Mouse (Mus musculus) midbrain, embryonic 11.5 days (tissue): Measurements from ENCODE around the gene Lipe. TPM values are rescaled to one million over a fixed set of nuclear protein-coding genes. Genes with fewer than 3 reads are reported as not detected.

Experiments used
- ATAC-seq: fragments of 200-750 bp; cut with Nextera tagmentation; 2 replicates; pipeline ENCODE4 v1.8.0; 2017; ENCODE audit warnings: moderate TSS enrichment, moderate library complexity; ENCODE audit not compliant: low FRiP score
- DNase-seq: peaks from one replicate; pipeline ENCODE4 v3.0.0; 2015; ENCODE audit warnings: low spot score; ENCODE audit errors: missing footprints
- H3K27ac ChIP-seq: fragments of 300-500 bp; sonication (generic); 2 replicates; pipeline ENCODE4 v1.5.1; 2014; ENCODE audit warnings: low read depth, low read length
- H3K27me3 ChIP-seq: fragments of 300-500 bp; sonication (generic); 2 replicates; pipeline ENCODE4 v1.6.1; 2014; ENCODE audit warnings: mild to moderate bottlenecking, low read length, moderate library complexity, mixed read lengths; ENCODE audit not compliant: control insufficient read depth, insufficient read depth
- H3K36me3 ChIP-seq: fragments of 300-500 bp; sonication (generic); 2 replicates; pipeline ENCODE4 v1.6.1; 2014; ENCODE audit warnings: mild to moderate bottlenecking, low read length, moderate library complexity, mixed read lengths; ENCODE audit not compliant: control insufficient read depth, insufficient read depth
- H3K4me1 ChIP-seq: fragments of 300-500 bp; sonication (generic); 2 replicates; pipeline ENCODE4 v1.6.1; 2014; ENCODE audit warnings: low read length; ENCODE audit not compliant: control insufficient read depth, insufficient read depth
- H3K4me2 ChIP-seq: fragments of 300-500 bp; sonication (generic); 2 replicates; pipeline ENCODE4 v1.6.1; 2014; ENCODE audit warnings: mild to moderate bottlenecking, moderate library complexity
- H3K4me3 ChIP-seq: fragments of 300-500 bp; sonication (generic); 2 replicates; pipeline ENCODE4 v1.5.1; 2014; ENCODE audit warnings: low read depth, low read length
- H3K9ac ChIP-seq: fragments of 300-500 bp; sonication (generic); 2 replicates; pipeline ENCODE4 v1.6.1; 2014; ENCODE audit warnings: low read length
- H3K9me3 ChIP-seq: fragments of 300-500 bp; sonication (generic); 2 replicates; pipeline ENCODE4 v1.6.1; 2016; ENCODE audit warnings: low read length; ENCODE audit not compliant: control insufficient read depth
- WGBS: fragments of 180-500 bp; shearing (Covaris S2); extraction: QIAGEN DNeasy Blood & Tissue Kit; methylation state at CpG from one replicate; pipeline ENCODE4 v1.1.7; 2014; 5-methylcytosine and 5-hydroxymethylcytosine counted together
- polyA plus RNA-seq: library from polyadenylated mRNA; unstranded; fragments of >200 nt; fragmentation: Nextera tagmentation; extraction: Ambion mirVana; gene quantifications from 2 replicates; pipeline ENCODE4 v1.2.1, GENCODE M21; 2014

Gene Lipe
- polyA plus RNA-seq, 1 experiment from 2014 or later, result 1.7 TPM

GRCm38 (mm10) chr7:25363632-25364031 lies 34.9 kb downstream of the Lipe start:
- Histone ChIP-seq H3K4me3 (no peak overlapping the region), H3K27me3 (peaks cover 18% of the 10 kb centered on the region), H3K4me1 (peaks cover 14% of the 10 kb centered on the region), H3K36me3 (peaks cover 2% of the 10 kb centered on the region; the same call in 1 of the 2 replicates), H3K27ac (no peak overlapping the region), H3K9ac (no peak overlapping the region), H3K9me3 (no peaks in the 10 kb centered on the region), H3K4me2 (no peak overlapping the region)
- ATAC-seq, result no peak
- DNase-seq, result no peak
- WGBS, result 94% methylated on average over 17 of the region's 17 CpGs

GRCm38 (mm10) chr7:25363151-25363550 lies 35.4 kb downstream of the Lipe start:
- Histone ChIP-seq H3K4me3 (no peak overlapping the region), H3K9me3 (no peaks in the 10 kb centered on the region), H3K36me3 (peaks cover 2% of the 10 kb centered on the region; the same call in 1 of the 2 replicates), H3K27ac (no peak overlapping the region), H3K9ac (no peak overlapping the region), H3K4me2 (no peak overlapping the region), H3K4me1 (peaks cover 14% of the 10 kb centered on the region), H3K27me3 (peaks cover 13% of the 10 kb centered on the region)
- ATAC-seq, result no peak
- no peak for DNase-seq
- 88% methylated on average over 19 of the region's 19 CpGs for WGBS

- no peak overlapping the region for H3K4me3 ChIP-seq
- no peak for DNase-seq
- WGBS, result 80% methylated on average over 19 of the region's 19 CpGs
- peak; percentile 49; the same call in 1 of the 2 replicates for ATAC-seq
- no peaks in the 10 kb centered on the region for H3K9me3 ChIP-seq
- H3K4me2 ChIP-seq, result no peak overlapping the region
- H3K27ac ChIP-seq, result no peak overlapping the region
- H3K9ac ChIP-seq, result no peak overlapping the region
- H3K4me1 ChIP-seq, result no peaks in the 10 kb centered on the region
- H3K36me3 ChIP-seq, result peaks cover 5% of the 10 kb centered on the region
- no peaks in the 10 kb centered on the region for H3K27me3 ChIP-seq
These were observed 39.7 kb downstream of the Lipe start for GRCm38 (mm10) chr7:25358721-25359206.

- H3K36me3 ChIP-seq, result peaks cover 24% of the 10 kb centered on the region
- no peaks in the 10 kb centered on the region; the same call in 1 of the 2 replicates for H3K9me3 ChIP-seq
- no peak overlapping the region for H3K4me2 ChIP-seq
- 83% methylated on average over 8 of the region's 8 CpGs for WGBS
- no peak overlapping the region for H3K9ac ChIP-seq
- no peak overlapping the region for H3K4me3 ChIP-seq
- H3K27me3 ChIP-seq, result no peaks in the 10 kb centered on the region
- no peaks in the 10 kb centered on the region for H3K4me1 ChIP-seq
- no peak for DNase-seq
- no peak overlapping the region for H3K27ac ChIP-seq
- no peak for ATAC-seq
These were observed 49.6 kb downstream of the Lipe start for GRCm38 (mm10) chr7:25348861-25349260.

GRCm38 (mm10) chr7:25341000-25341784 lies 57.3 kb downstream of the Lipe start:
- H3K4me3 ChIP-seq, result no peak overlapping the region
- DNase-seq (no peak), ATAC-seq (no peak)
- H3K27me3 ChIP-seq, result no peaks in the 10 kb centered on the region
- H3K9ac ChIP-seq, result no peak overlapping the region
- H3K36me3 ChIP-seq, result peaks cover 5% of the 10 kb centered on the region
- H3K4me2 ChIP-seq, result no peak overlapping the region
- 78% methylated on average over 20 of the region's 20 CpGs for whole genome bisulfite sequencing
- H3K9me3 ChIP-seq, result no peaks in the 10 kb centered on the region
- no peak overlapping the region for H3K27ac ChIP-seq
- H3K4me1 ChIP-seq, result no peaks in the 10 kb centered on the region

GRCm38 (mm10) chr7:25339329-25339728 lies 59.2 kb downstream of the Lipe start:
- no peaks in the 10 kb centered on the region for H3K9me3 ChIP-seq
- ATAC-seq (no peak), DNase-seq (no peak)
- no peak overlapping the region for H3K27ac ChIP-seq
- no peak overlapping the region for H3K4me3 ChIP-seq
- H3K9ac ChIP-seq, result no peak overlapping the region
- no peaks in the 10 kb centered on the region for H3K4me1 ChIP-seq
- H3K4me2 ChIP-seq, result no peak overlapping the region
- 87% methylated on average over 9 of the region's 9 CpGs for WGBS
- no peaks in the 10 kb centered on the region for H3K27me3 ChIP-seq
- H3K36me3 ChIP-seq, result peaks cover 8% of the 10 kb centered on the region

- 84% methylated on average over 12 of the region's 12 CpGs for WGBS
- no peak overlapping the region for H3K4me3 ChIP-seq
- ATAC-seq (0 out of 2 replicates have a peak, but pooled peaks have one; percentile 19), DNase-seq (no peak)
- no peak overlapping the region for H3K9ac ChIP-seq
- no peaks in the 10 kb centered on the region for H3K27me3 ChIP-seq
- H3K27ac ChIP-seq, result no peak overlapping the region
- H3K4me1 ChIP-seq, result no peaks in the 10 kb centered on the region
- H3K9me3 ChIP-seq, result no peaks in the 10 kb centered on the region
- H3K4me2 ChIP-seq, result no peak overlapping the region
- peaks cover 11% of the 10 kb centered on the region for H3K36me3 ChIP-seq
These were observed 64.0 kb downstream of the Lipe start for GRCm38 (mm10) chr7:25334472-25334871.

- H3K4me3 ChIP-seq, result no peak overlapping the region
- no peak overlapping the region for H3K9ac ChIP-seq
- no peak overlapping the region for H3K4me2 ChIP-seq
- no peaks in the 10 kb centered on the region for H3K9me3 ChIP-seq
- ATAC-seq, result peak; percentile 72
- H3K36me3 ChIP-seq, result peaks cover 11% of the 10 kb centered on the region
- H3K4me1 ChIP-seq, result no peaks in the 10 kb centered on the region
- H3K27ac ChIP-seq, result no peak overlapping the region
- DNase-seq, result peak; percentile 93
- H3K27me3 ChIP-seq, result no peaks in the 10 kb centered on the region
- WGBS, result 41% methylated on average over 16 of the region's 16 CpGs
These were observed 64.8 kb downstream of the Lipe start for GRCm38 (mm10) chr7:25333596-25334307.
